Mouse (Mus musculus): Measurements from ENCODE around the gene Dpp6. TPM values are rescaled to one million over a fixed set of nuclear protein-coding genes. Genes with fewer than 3 reads are reported as not detected.

The Dpp6 gene
- polyA plus RNA-seq, 1 experiment from 2014 or later, result 7.1 TPM

- Histone ChIP-seq H3K4me3 (ENCODE audit: low read depth, low read length) (no peak overlapping the region), H3K4me2 (ENCODE audit: low read depth, low read length, severe bottlenecking) (no peak overlapping the region), H3K36me3 (ENCODE audit: control insufficient read depth, insufficient read depth, low read length) (no peaks in the 10 kb centered on the region), H3K27ac (ENCODE audit: low read depth, low read length) (no peak overlapping the region), H3K9ac (ENCODE audit: low read length) (no peak overlapping the region), H3K9me3 (ENCODE audit: control insufficient read depth, low read length) (no peaks in the 10 kb centered on the region), H3K4me1 (replicated peaks; ENCODE audit: control insufficient read depth, insufficient read depth, low read length) (no peaks in the 10 kb centered on the region), H3K27me3 (ENCODE audit: control insufficient read depth, insufficient read depth, low read length) (no peaks in the 10 kb centered on the region)
- 65% methylated on average over 4 of the region's 4 CpGs for WGBS
- ATAC-seq (replicated peaks; ENCODE audit: low FRiP score) (no peak), DNase-seq (ENCODE audit: low spot score) (no peak)
Observed at GRCm38 (mm10) chr5:27034858-27035257, 217.9 kb downstream of the Dpp6 start.

- Histone ChIP-seq H3K4me3 (ENCODE audit: low read depth, low read length) (no peak overlapping the region), H3K4me1 (replicated peaks; ENCODE audit: control insufficient read depth, insufficient read depth, low read length) (no peaks in the 10 kb centered on the region), H3K36me3 (ENCODE audit: control insufficient read depth, insufficient read depth, low read length) (no peaks in the 10 kb centered on the region), H3K27ac (ENCODE audit: low read depth, low read length) (no peak overlapping the region), H3K9ac (ENCODE audit: low read length) (no peak overlapping the region), H3K9me3 (ENCODE audit: control insufficient read depth, low read length) (no peaks in the 10 kb centered on the region), H3K27me3 (ENCODE audit: control insufficient read depth, insufficient read depth, low read length) (no peaks in the 10 kb centered on the region), H3K4me2 (ENCODE audit: low read depth, low read length, severe bottlenecking) (no peak overlapping the region)
- 46% methylated on average over 1 of the region's 1 CpGs for WGBS
- DNase-seq (ENCODE audit: low spot score) (no peak), ATAC-seq (replicated peaks; ENCODE audit: low FRiP score) (no peak)
Observed at GRCm38 (mm10) chr5:27035291-27035690, 218.3 kb downstream of the Dpp6 start.

GRCm38 (mm10) chr5:27035891-27036290 is 218.9 kb downstream of the Dpp6 start:
- peak; percentile 60 for DNase-seq (ENCODE audit: low spot score)
- 23% methylated on average over 2 of the region's 2 CpGs for WGBS

GRCm38 (mm10) chr5:27037796-27038195 is 220.8 kb downstream of the Dpp6 start:
- no peaks in the 10 kb centered on the region for H3K36me3 ChIP-seq (ENCODE audit: control insufficient read depth, insufficient read depth, low read length)
- no peaks in the 10 kb centered on the region for H3K9me3 ChIP-seq (ENCODE audit: control insufficient read depth, low read length)
- no peak for DNase-seq (ENCODE audit: low spot score)
- WGBS, result 67% methylated on average over 5 of the region's 5 CpGs
- no peak overlapping the region for H3K4me3 ChIP-seq (ENCODE audit: low read depth, low read length)
- no peaks in the 10 kb centered on the region for H3K4me1 ChIP-seq (replicated peaks; ENCODE audit: control insufficient read depth, insufficient read depth, low read length)
- no peak overlapping the region for H3K9ac ChIP-seq (ENCODE audit: low read length)
- H3K4me2 ChIP-seq (ENCODE audit: low read depth, low read length, severe bottlenecking), result no peak overlapping the region
- no peak overlapping the region for H3K27ac ChIP-seq (ENCODE audit: low read depth, low read length)
- no peaks in the 10 kb centered on the region for H3K27me3 ChIP-seq (ENCODE audit: control insufficient read depth, insufficient read depth, low read length)
- no peak for ATAC-seq (replicated peaks; ENCODE audit: low FRiP score)

More at GRCm38 (mm10) chr5:27035891-27036290, 218.9 kb downstream of the Dpp6 start:
- no peak for ATAC-seq (replicated peaks; ENCODE audit: low FRiP score)
- Histone ChIP-seq H3K9ac (ENCODE audit: low read length) (no peak overlapping the region), H3K4me3 (ENCODE audit: low read depth, low read length) (no peak overlapping the region), H3K27ac (ENCODE audit: low read depth, low read length) (no peak overlapping the region), H3K27me3 (ENCODE audit: control insufficient read depth, insufficient read depth, low read length) (no peaks in the 10 kb centered on the region), H3K4me1 (replicated peaks; ENCODE audit: control insufficient read depth, insufficient read depth, low read length) (no peaks in the 10 kb centered on the region), H3K36me3 (ENCODE audit: control insufficient read depth, insufficient read depth, low read length) (no peaks in the 10 kb centered on the region), H3K4me2 (ENCODE audit: low read depth, low read length, severe bottlenecking) (no peak overlapping the region), H3K9me3 (ENCODE audit: control insufficient read depth, low read length) (no peaks in the 10 kb centered on the region)

- Histone ChIP-seq H3K4me1 (replicated peaks; ENCODE audit: control insufficient read depth, insufficient read depth, low read length) (no peaks in the 10 kb centered on the region; the same call in 1 of the 2 replicates), H3K9me3 (ENCODE audit: control insufficient read depth, low read length) (no peaks in the 10 kb centered on the region), H3K27me3 (ENCODE audit: control insufficient read depth, insufficient read depth, low read length) (peaks cover 5% of the 10 kb centered on the region; the same call in 1 of the 2 replicates), H3K4me3 (ENCODE audit: low read depth, low read length) (no peak overlapping the region), H3K4me2 (ENCODE audit: low read depth, low read length, severe bottlenecking) (no peak overlapping the region), H3K27ac (ENCODE audit: low read depth, low read length) (no peak overlapping the region), H3K36me3 (ENCODE audit: control insufficient read depth, insufficient read depth, low read length) (no peaks in the 10 kb centered on the region), H3K9ac (ENCODE audit: low read length) (no peak overlapping the region)
- ATAC-seq (replicated peaks; ENCODE audit: low FRiP score), result no peak
- 25% methylated on average over 7 of the region's 7 CpGs for WGBS
- peak; percentile 71 for DNase-seq (ENCODE audit: low spot score)
Observed at GRCm38 (mm10) chr5:27048167-27048566, 231.2 kb downstream of the Dpp6 start.

- peak; percentile 40 for ATAC-seq (replicated peaks; ENCODE audit: low FRiP score)
- Histone ChIP-seq H3K9ac (ENCODE audit: low read length) (peak overlapping the region; percentile 70), H3K9me3 (ENCODE audit: control insufficient read depth, low read length) (no peaks in the 10 kb centered on the region), H3K27me3 (ENCODE audit: control insufficient read depth, insufficient read depth, low read length) (peaks cover 5% of the 10 kb centered on the region; the same call in 1 of the 2 replicates), H3K4me1 (replicated peaks; ENCODE audit: control insufficient read depth, insufficient read depth, low read length) (no peaks in the 10 kb centered on the region; the same call in 1 of the 2 replicates), H3K27ac (ENCODE audit: low read depth, low read length) (no peak overlapping the region), H3K36me3 (ENCODE audit: control insufficient read depth, insufficient read depth, low read length) (no peaks in the 10 kb centered on the region), H3K4me3 (ENCODE audit: low read depth, low read length) (peak overlapping the region; percentile 46), H3K4me2 (ENCODE audit: low read depth, low read length, severe bottlenecking) (peak overlapping the region; percentile 97)
- DNase-seq (ENCODE audit: low spot score), result peak; percentile 53
- WGBS, result 9% methylated on average over 9 of the region's 9 CpGs
Observed at GRCm38 (mm10) chr5:27048926-27049325, 231.9 kb downstream of the Dpp6 start.

GRCm38 (mm10) chr5:27049341-27050091 is 232.5 kb downstream of the Dpp6 start:
- DNase-seq (ENCODE audit: low spot score), result peak; percentile 65
- Histone ChIP-seq H3K4me2 (ENCODE audit: low read depth, low read length, severe bottlenecking) (peak overlapping the region; percentile 97), H3K9me3 (ENCODE audit: control insufficient read depth, low read length) (no peaks in the 10 kb centered on the region), H3K4me3 (ENCODE audit: low read depth, low read length) (peak overlapping the region; percentile 46), H3K36me3 (ENCODE audit: control insufficient read depth, insufficient read depth, low read length) (no peaks in the 10 kb centered on the region), H3K4me1 (replicated peaks; ENCODE audit: control insufficient read depth, insufficient read depth, low read length) (no peaks in the 10 kb centered on the region; the same call in 1 of the 2 replicates), H3K9ac (ENCODE audit: low read length) (peak overlapping the region; percentile 70), H3K27me3 (ENCODE audit: control insufficient read depth, insufficient read depth, low read length) (peaks cover 5% of the 10 kb centered on the region; the same call in 1 of the 2 replicates), H3K27ac (ENCODE audit: low read depth, low read length) (no peak overlapping the region)
- ATAC-seq (replicated peaks; ENCODE audit: low FRiP score), result peak; percentile 59
- WGBS, result 1% methylated on average over 50 of the region's 55 CpGs

- no peak overlapping the region for H3K9ac ChIP-seq (ENCODE audit: low read length)
- H3K4me3 ChIP-seq (ENCODE audit: low read depth, low read length), result no peak overlapping the region
- no peaks in the 10 kb centered on the region for H3K9me3 ChIP-seq (ENCODE audit: control insufficient read depth, low read length)
- no peak overlapping the region for H3K4me2 ChIP-seq (ENCODE audit: low read depth, low read length, severe bottlenecking)
- ATAC-seq (replicated peaks; ENCODE audit: low FRiP score) (no peak), DNase-seq (ENCODE audit: low spot score) (no peak)
- H3K36me3 ChIP-seq (ENCODE audit: control insufficient read depth, insufficient read depth, low read length), result no peaks in the 10 kb centered on the region
- H3K4me1 ChIP-seq (replicated peaks; ENCODE audit: control insufficient read depth, insufficient read depth, low read length), result no peaks in the 10 kb centered on the region; the same call in 1 of the 2 replicates
- WGBS, result 44% methylated on average over 3 of the region's 3 CpGs
- H3K27me3 ChIP-seq (ENCODE audit: control insufficient read depth, insufficient read depth, low read length), result peaks cover 5% of the 10 kb centered on the region; the same call in 1 of the 2 replicates
- H3K27ac ChIP-seq (ENCODE audit: low read depth, low read length), result no peak overlapping the region
Observed at GRCm38 (mm10) chr5:27051250-27051649, 234.2 kb downstream of the Dpp6 start.

- no peak for DNase-seq (ENCODE audit: low spot score)
- ATAC-seq (replicated peaks; ENCODE audit: low FRiP score), result no peak
- peaks cover 5% of the 10 kb centered on the region; the same call in 1 of the 2 replicates for H3K27me3 ChIP-seq (ENCODE audit: control insufficient read depth, insufficient read depth, low read length)
- H3K36me3 ChIP-seq (ENCODE audit: control insufficient read depth, insufficient read depth, low read length), result no peaks in the 10 kb centered on the region
- no peak overlapping the region for H3K9ac ChIP-seq (ENCODE audit: low read length)
- no peak overlapping the region for H3K27ac ChIP-seq (ENCODE audit: low read depth, low read length)
- H3K4me1 ChIP-seq (replicated peaks; ENCODE audit: control insufficient read depth, insufficient read depth, low read length), result no peaks in the 10 kb centered on the region; the same call in 1 of the 2 replicates
- H3K4me3 ChIP-seq (ENCODE audit: low read depth, low read length), result no peak overlapping the region
- no peak overlapping the region for H3K4me2 ChIP-seq (ENCODE audit: low read depth, low read length, severe bottlenecking)
- no peaks in the 10 kb centered on the region for H3K9me3 ChIP-seq (ENCODE audit: control insufficient read depth, low read length)
- 30% methylated on average over 1 of the region's 2 CpGs for WGBS
Observed at GRCm38 (mm10) chr5:27052441-27052840, 235.4 kb downstream of the Dpp6 start.

All from forebrain, embryonic 11.5 days (tissue).